Mouse (Mus musculus) thymus, adult 2 months (tissue): Measurements from ENCODE around the gene Klhdc8a. TPM values are rescaled to one million over a fixed set of nuclear protein-coding genes. Genes with fewer than 3 reads are reported as not detected.
A peak's percentile ranks its signal among the peaks of the same experiment; 100 is the strongest.

ENCODE experiments used
- DNase-seq: peaks from one replicate; pipeline ENCODE4 v3.0.0; 2021
- H3K27ac ChIP-seq: fragments of 200-500 bp; 2 replicates; pipeline ENCODE4 v1.5.1; 2012; ENCODE audit warnings: low read length, control low read depth; ENCODE audit not compliant: control insufficient read depth, insufficient read depth
- H3K27me3 ChIP-seq: fragments of 200-500 bp; 2 replicates; pipeline ENCODE4 v1.6.1; 2012; ENCODE audit warnings: mild to moderate bottlenecking, low read length, moderate library complexity, mixed read lengths; ENCODE audit not compliant: control insufficient read depth, insufficient read depth
- H3K36me3 ChIP-seq: fragments of 200-500 bp; 2 replicates; pipeline ENCODE4 v1.6.1; 2012; ENCODE audit warnings: mild to moderate bottlenecking, low read length, moderate library complexity; ENCODE audit not compliant: control insufficient read depth, insufficient read depth
- H3K4me1 ChIP-seq: fragments of 200-500 bp; replicated peaks from 2 replicates; pipeline ENCODE4 v1.6.1; 2012; ENCODE audit warnings: low read length; ENCODE audit not compliant: control insufficient read depth, insufficient read depth
- H3K4me3 ChIP-seq: fragments of 200-500 bp; 2 replicates; pipeline ENCODE4 v1.5.1; 2012; ENCODE audit warnings: mild to moderate bottlenecking, low read length, control low read depth, moderate library complexity; ENCODE audit not compliant: control insufficient read depth, insufficient read depth
- CTCF ChIP-seq: fragments of 200-500 bp; IDR thresholded peaks from 2 replicates; pipeline ENCODE4 v1.5.1; 2012; ENCODE audit warnings: mild to moderate bottlenecking, control low read depth, low read length, moderate library complexity, borderline replicate concordance; ENCODE audit not compliant: control insufficient read depth, poor library complexity, insufficient read depth; ENCODE audit errors: extremely low read depth
- POLR2A ChIP-seq: fragments of 200-500 bp; IDR thresholded peaks from 2 replicates; pipeline ENCODE4 v1.6.1; 2012; ENCODE audit warnings: mild to moderate bottlenecking, low read length, control low read depth, moderate library complexity; ENCODE audit not compliant: control insufficient read depth, poor library complexity, insufficient read depth; ENCODE audit errors: extremely low read depth
- WGBS: fragments of 180-500 bp; shearing (Covaris S2); methylation state at CpG from one replicate; pipeline ENCODE4 v1.1.7; 2018; 5-methylcytosine and 5-hydroxymethylcytosine counted together
- polyA plus RNA-seq: library from polyadenylated mRNA; depleted of rRNA; stranded (reverse); fragments of >200 nt; gene quantifications from 2 replicates; pipeline ENCODE4 v1.2.3, GENCODE M21; 2012

The Klhdc8a gene
- polyA plus RNA-seq, 1 experiment = 6.6 TPM

- no peak for DNase-seq
- no peak overlapping the region for H3K4me3 ChIP-seq
- peaks cover 19% of the 10 kb centered on the region for H3K4me1 ChIP-seq
- TF ChIP-seq POLR2A (no peak), CTCF (no peak)
- no peaks in the 10 kb centered on the region for H3K36me3 ChIP-seq
- no peaks in the 10 kb centered on the region for H3K27me3 ChIP-seq
- no peak overlapping the region for H3K27ac ChIP-seq
- 29% methylated on average over 6 of the region's 6 CpGs for WGBS
Observed at GRCm38 (mm10) chr1:132336921-132337320, 38.5 kb downstream of the Klhdc8a start.

DNA sequence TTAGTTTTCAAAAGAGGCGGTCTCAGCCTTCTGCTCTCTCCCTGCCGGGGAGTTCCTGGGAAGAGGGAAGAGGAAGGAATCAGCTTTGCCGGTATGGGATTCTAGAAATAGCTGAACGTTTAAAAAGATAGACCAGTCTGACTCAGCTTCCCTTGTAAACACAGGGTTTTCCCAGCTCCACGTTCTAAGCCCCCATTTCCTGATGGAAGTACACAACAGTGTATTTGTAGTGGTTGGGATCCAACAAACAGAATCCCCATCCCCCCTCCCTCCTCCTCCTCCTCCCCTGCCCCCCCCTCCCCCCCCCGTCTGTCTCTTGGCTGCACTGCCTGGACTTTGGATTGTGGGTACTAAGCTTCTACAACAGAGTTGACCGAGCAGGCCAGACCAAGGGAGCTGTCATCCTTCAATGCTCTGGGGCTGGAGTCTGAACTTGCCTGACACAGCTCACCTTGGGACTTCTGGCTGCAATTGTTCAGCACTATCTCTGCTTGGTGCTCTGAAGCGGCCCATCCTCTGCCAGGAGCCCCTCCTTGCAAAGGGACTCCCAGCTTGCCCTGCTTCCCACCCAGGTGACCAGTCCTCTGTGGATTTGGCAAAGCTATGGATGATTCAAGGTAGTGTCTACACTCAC lies 39.7 kb downstream of the Klhdc8a start:
- no peak overlapping the region for H3K27ac ChIP-seq
- 78% methylated on average over 8 of the region's 8 CpGs for WGBS
- DNase-seq = no peak
- H3K4me3 ChIP-seq = no peak overlapping the region
- H3K4me1 ChIP-seq = peaks cover 28% of the 10 kb centered on the region
- H3K36me3 ChIP-seq = no peaks in the 10 kb centered on the region
- H3K27me3 ChIP-seq = no peaks in the 10 kb centered on the region
- TF ChIP-seq CTCF (no peak), POLR2A (no peak)

GRCm38 (mm10) chr1:132341731-132342501 lies 43.5 kb downstream of the Klhdc8a start:
- H3K27ac ChIP-seq = peak overlapping the region; percentile 87
- WGBS = 4% methylated on average over 5 of the region's 5 CpGs
- H3K27me3 ChIP-seq = no peaks in the 10 kb centered on the region
- peaks cover 21% of the 10 kb centered on the region for H3K4me1 ChIP-seq
- TF ChIP-seq POLR2A (no peak), CTCF (no peak)
- no peak overlapping the region for H3K4me3 ChIP-seq
- peak; percentile 72 for DNase-seq
- H3K36me3 ChIP-seq = no peaks in the 10 kb centered on the region

- Histone ChIP-seq H3K27ac (peak overlapping the region; percentile 24), H3K36me3 (no peaks in the 10 kb centered on the region), H3K4me1 (peaks cover 18% of the 10 kb centered on the region), H3K27me3 (no peaks in the 10 kb centered on the region), H3K4me3 (no peak overlapping the region)
- TF ChIP-seq CTCF (no peak), POLR2A (no peak)
- DNase-seq = no peak
- WGBS = 80% methylated on average over 3 of the region's 3 CpGs
Observed at GRCm38 (mm10) chr1:132342518-132342917, 44.1 kb downstream of the Klhdc8a start.

GRCm38 (mm10) chr1:132343191-132343590 lies 44.8 kb downstream of the Klhdc8a start:
- 96% methylated on average over 2 of the region's 2 CpGs for WGBS
- H3K27me3 ChIP-seq = no peaks in the 10 kb centered on the region
- no peaks in the 10 kb centered on the region for H3K36me3 ChIP-seq
- peaks cover 18% of the 10 kb centered on the region for H3K4me1 ChIP-seq
- H3K4me3 ChIP-seq = no peak overlapping the region
- DNase-seq = no peak
- H3K27ac ChIP-seq = no peak overlapping the region
- TF ChIP-seq CTCF = no peak
- no peak for TF ChIP-seq POLR2A

GRCm38 (mm10) chr1:132343656-132344055 lies 45.2 kb downstream of the Klhdc8a start:
- whole genome bisulfite sequencing = 87% methylated on average over 1 of the region's 1 CpGs

More at GRCm38 (mm10) chr1:132343656-132344055, 45.2 kb downstream of the Klhdc8a start:
- H3K36me3 ChIP-seq = no peaks in the 10 kb centered on the region
- H3K4me1 ChIP-seq = peaks cover 18% of the 10 kb centered on the region
- H3K27me3 ChIP-seq = no peaks in the 10 kb centered on the region
- no peak for TF ChIP-seq POLR2A
- TF ChIP-seq CTCF = no peak
- H3K27ac ChIP-seq = no peak overlapping the region
- DNase-seq = no peak
- H3K4me3 ChIP-seq = no peak overlapping the region
